Mouse (Mus musculus) heart, adult 2 months (tissue): ENCODE results near the gene Cgrrf1.

Source experiments
- CTCF ChIP-seq: fragments of 200-600 bp; IDR thresholded peaks from 2 replicates; pipeline ENCODE4 v1.8.1; 2022; ENCODE audit warnings: antibody characterized with exemption, mild to moderate bottlenecking, moderate library complexity
- EP300 ChIP-seq: fragments of 200-500 bp; IDR thresholded peaks from 2 replicates; pipeline ENCODE4 v1.6.1; 2011; ENCODE audit warnings: low read depth, low read length, control low read depth; ENCODE audit not compliant: insufficient read depth
- POLR2A ChIP-seq: fragments of 200-500 bp; IDR thresholded peaks from 2 replicates; pipeline ENCODE4 v1.6.1; 2011; ENCODE audit warnings: mild to moderate bottlenecking, low read depth, low read length, control low read depth; ENCODE audit not compliant: insufficient read depth

DNA sequence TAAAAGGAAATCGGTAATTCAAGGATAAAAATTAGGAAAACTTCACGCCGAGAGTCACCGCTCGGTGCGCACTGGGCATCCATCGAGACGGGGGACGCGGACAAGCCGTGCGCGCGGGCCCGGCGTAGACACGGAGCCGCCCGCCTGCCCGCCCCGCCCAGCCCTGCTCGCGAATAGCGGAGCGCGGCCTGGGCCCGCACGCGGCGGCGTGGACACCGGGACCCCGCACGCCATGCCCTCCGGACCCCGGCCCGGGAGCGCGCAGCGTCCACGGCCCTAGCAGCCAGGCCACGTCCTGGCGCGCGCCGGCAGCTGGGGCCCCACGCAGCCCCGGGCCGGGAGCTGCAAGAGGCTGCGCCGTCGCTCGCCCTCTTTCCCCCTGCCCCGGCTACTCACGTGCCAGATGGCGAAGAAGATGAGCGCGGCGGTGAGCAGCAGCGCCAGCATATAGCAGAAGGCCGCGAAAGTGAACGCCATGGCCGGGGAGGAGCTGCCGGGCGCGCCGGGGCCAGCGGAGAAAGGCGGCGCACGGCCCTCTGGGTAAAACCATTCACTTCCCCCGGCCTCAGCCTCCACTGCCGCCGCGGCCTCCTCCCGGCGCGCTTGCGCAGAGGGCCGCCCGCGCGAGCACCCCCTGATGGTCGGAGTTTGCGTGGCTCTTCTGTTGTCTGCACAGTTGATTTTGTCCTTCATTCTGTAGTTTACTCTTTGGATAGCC is 44.0 kb upstream of the Cgrrf1 start, which contains the start of gene Cnih1:
- TF ChIP-seq CTCF = peak; percentile 96; the same call in 1 of the 2 replicates
- no peak for TF ChIP-seq EP300
- no peak for TF ChIP-seq POLR2A
